Mouse (Mus musculus): ENCODE data around the gene Pgk1. TPM values are rescaled to one million over a fixed set of nuclear protein-coding genes. Genes with fewer than 3 reads are reported as not detected.

Pgk1 gene
- polyA plus RNA-seq, 1 experiment = 503 TPM

DNA sequence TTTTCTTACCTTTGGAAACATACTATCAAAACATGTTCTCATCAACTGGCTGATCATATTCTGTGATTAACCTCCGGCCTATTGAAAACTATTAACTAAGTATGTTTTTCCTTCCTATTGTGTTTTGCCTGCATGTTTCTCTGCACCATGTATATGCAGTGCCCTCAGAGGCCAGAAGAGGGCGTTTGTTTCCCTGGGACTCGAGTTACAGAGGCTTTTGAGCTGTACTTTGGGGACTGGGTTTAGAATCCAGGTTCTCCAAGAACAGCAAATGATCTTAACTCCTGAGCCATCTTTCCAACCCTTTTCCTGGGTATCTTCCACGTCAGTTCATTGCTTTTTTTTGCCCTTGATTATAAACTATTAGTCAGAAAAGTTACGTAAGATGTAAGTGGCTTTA lies 10.4 kb downstream of the Pgk1 start:
- no peak overlapping the region for H3K27ac ChIP-seq (ENCODE audit: insufficient read depth, low read length)
- H3K4me3 ChIP-seq (ENCODE audit: insufficient read depth, low read length) = no peak overlapping the region
- TF ChIP-seq CTCF (IDR thresholded peaks at IDR 0.05; ENCODE audit: extremely low read depth, insufficient read depth, low read length) (0 out of 2 replicates have a peak, but pooled peaks have one; percentile 3), POLR2A (IDR thresholded peaks at IDR 0.05; ENCODE audit: extremely low read depth, insufficient read depth, low read length) (no peak)
- no peaks in the 10 kb centered on the region for H3K4me1 ChIP-seq (ENCODE audit: control insufficient read depth, insufficient read depth, low read length)

DNA sequence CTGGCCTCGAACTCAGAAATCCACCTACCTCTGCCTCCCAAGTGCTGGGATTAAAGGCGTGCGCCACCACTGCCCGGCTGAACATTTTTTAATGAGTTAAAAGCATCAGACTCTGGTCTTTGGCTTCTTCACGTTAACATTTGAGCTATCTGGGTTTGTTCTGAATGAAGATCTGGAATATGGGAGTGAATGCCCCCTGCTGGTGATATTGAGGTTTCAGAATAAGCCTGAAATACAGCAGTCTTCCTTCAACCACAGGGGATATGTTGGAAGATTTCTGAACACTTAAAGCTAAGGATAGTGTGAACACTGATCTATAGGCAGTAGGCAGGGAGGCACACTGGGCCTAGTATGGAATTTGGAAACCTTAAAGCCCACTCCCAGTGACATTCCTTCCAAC lies 12.0 kb downstream of the Pgk1 start:
- no peak overlapping the region for H3K27ac ChIP-seq (ENCODE audit: insufficient read depth, low read length)
- no peak for TF ChIP-seq POLR2A (IDR thresholded peaks at IDR 0.05; ENCODE audit: extremely low read depth, insufficient read depth, low read length)
- TF ChIP-seq CTCF (IDR thresholded peaks at IDR 0.05; ENCODE audit: extremely low read depth, insufficient read depth, low read length) = no peak
- no peak overlapping the region for H3K4me3 ChIP-seq (ENCODE audit: insufficient read depth, low read length)
- H3K4me1 ChIP-seq (ENCODE audit: control insufficient read depth, insufficient read depth, low read length) = no peaks in the 10 kb centered on the region

DNA sequence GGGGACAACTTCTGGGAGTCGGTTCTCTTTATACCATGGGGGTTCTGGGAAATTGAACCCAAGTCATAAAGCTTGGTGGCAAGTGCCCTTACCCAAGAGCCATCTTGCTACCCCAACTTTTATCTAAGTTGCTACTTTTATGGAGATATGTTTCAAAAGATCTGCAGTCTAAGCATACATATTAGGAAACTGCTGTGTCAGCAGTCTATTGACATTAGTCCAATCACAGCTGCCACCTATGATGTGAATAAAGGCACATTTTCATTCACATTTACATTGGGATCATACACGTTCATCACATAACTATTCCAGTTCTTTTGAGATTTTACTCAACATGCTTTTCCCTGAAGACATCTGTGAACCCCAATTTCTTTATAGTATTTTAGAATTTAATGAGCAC lies 22.2 kb downstream of the Pgk1 start:
- H3K4me1 ChIP-seq (ENCODE audit: control insufficient read depth, insufficient read depth, low read length) = no peaks in the 10 kb centered on the region
- no peak for TF ChIP-seq CTCF (IDR thresholded peaks at IDR 0.05; ENCODE audit: extremely low read depth, insufficient read depth, low read length)
- TF ChIP-seq POLR2A (IDR thresholded peaks at IDR 0.05; ENCODE audit: extremely low read depth, insufficient read depth, low read length) = no peak
- no peak overlapping the region for H3K27ac ChIP-seq (ENCODE audit: insufficient read depth, low read length)
- H3K4me3 ChIP-seq (ENCODE audit: insufficient read depth, low read length) = no peak overlapping the region

DNA sequence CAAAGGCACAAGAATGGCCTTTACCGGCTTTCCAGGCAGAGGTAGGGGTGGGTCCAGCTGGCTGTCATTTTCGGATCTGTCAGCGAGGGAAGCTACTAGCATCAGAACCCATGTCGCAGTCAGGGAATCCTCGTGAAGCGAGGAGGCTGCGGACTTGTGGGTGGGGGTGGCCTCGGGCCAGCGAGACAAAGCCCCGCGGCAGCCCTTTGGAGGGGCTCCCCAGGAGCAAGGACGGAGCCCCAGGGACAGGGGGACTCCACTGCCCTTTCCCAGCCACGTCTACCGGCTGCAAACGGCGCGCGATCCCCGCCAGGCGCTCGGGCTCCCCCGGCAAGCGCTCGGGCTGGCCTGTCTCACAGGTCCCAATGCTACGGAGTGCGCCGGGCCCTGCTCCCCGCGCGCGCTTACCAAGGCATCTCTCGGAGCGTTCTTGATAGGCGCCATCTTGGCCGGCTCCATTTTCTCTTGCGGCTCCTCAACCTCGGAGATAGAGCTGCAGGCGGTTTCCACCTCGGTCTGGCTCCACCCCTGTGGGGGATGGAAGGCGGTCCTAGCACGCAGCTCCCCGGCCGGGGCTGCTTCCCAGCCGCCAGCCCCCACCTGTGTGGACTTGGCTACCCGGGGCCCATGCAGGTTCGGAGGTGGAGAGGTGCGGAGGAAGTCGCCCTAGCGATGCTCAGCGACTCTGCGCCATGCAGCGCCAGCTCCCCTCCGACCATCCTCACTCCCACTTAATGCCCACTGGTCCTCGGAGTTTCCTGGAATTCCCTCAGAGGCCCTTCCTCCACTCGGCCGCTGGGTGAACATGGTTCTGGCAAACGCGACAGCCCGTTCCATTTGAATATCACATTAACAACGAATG lies 32.5 kb downstream of the Pgk1 start:
- peak overlapping the region; percentile 96 for H3K27ac ChIP-seq (ENCODE audit: insufficient read depth, low read length)
- peak overlapping the region; percentile 77 for H3K4me3 ChIP-seq (ENCODE audit: insufficient read depth, low read length)
- TF ChIP-seq CTCF (IDR thresholded peaks at IDR 0.05; ENCODE audit: extremely low read depth, insufficient read depth, low read length) (no peak), POLR2A (IDR thresholded peaks at IDR 0.05; ENCODE audit: extremely low read depth, insufficient read depth, low read length) (peak; percentile 30; the same call in 1 of the 2 replicates)

DNA sequence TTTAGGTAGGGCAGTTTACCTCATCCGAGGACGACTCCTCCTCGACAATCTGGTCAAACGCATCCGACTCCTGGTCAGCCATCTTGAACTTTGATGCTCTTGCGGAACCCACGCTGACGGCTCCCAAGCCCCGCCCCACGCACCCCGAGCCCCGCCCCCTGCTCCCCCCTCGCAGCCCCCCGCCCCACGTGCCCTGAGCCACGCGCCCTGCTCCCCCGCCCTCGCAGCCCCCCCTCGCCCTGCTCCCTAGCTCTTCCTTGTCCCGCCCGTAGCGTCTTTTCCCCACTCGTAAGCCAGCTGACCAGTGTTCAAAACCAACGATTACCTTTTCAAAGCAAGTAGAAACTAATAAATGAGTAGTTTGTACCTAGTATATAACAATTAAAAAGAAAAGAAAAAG lies 34.2 kb downstream of the Pgk1 start, which contains the start of gene Taf9b:
TSS of gene Taf9b (minus strand) at position 101 of the 400 bp plus-strand sequence.
- no peak for TF ChIP-seq POLR2A (IDR thresholded peaks at IDR 0.05; ENCODE audit: extremely low read depth, insufficient read depth, low read length)
- H3K4me1 ChIP-seq (ENCODE audit: control insufficient read depth, insufficient read depth, low read length) = no peaks in the 10 kb centered on the region
- H3K27ac ChIP-seq (ENCODE audit: insufficient read depth, low read length) = peak within 1 kb of the TSS; percentile 96
- H3K4me3 ChIP-seq (ENCODE audit: insufficient read depth, low read length) = peak within 1 kb of the TSS; percentile 77

More for the DNA sequence above, 32.5 kb downstream of the Pgk1 start:
- H3K4me1 ChIP-seq (ENCODE audit: control insufficient read depth, insufficient read depth, low read length) = no peaks in the 10 kb centered on the region

Other genes starting within 250 kb of the Pgk1 start
- gene Magt1, start 175.2 kb upstream of the Pgk1 start, polyA plus RNA-seq (2012; rRNA removed) = 7.3 and 9.1 TPM in 2 replicates
- 394 and 420 TPM in 2 replicates for gene Cox7b, start 171.4 kb upstream of the Pgk1 start, polyA plus RNA-seq (2012; rRNA removed)
- gene Atp7a, start 159.8 kb upstream of the Pgk1 start, polyA plus RNA-seq (2012; rRNA removed) = 2.6 and 2.8 TPM in 2 replicates
- gene Tlr13, start 43.9 kb upstream of the Pgk1 start, polyA plus RNA-seq (2012; rRNA removed) = 1.2 and 1.3 TPM in 2 replicates
- 26.6 and 29.2 TPM in 2 replicates for gene Taf9b, start 34.1 kb downstream of the Pgk1 start, polyA plus RNA-seq (2012; rRNA removed)
- gene Fnd3c2, start 68.3 kb downstream of the Pgk1 start, polyA plus RNA-seq (2012; rRNA removed) = not detected in 2 replicates